Mouse (Mus musculus): Measurements from ENCODE around the gene R3hdm2. TPM values are rescaled to one million over a fixed set of nuclear protein-coding genes. Genes with fewer than 3 reads are reported as not detected.

Gene R3hdm2
- polyA plus RNA-seq, 1 experiment from 2014 or later, result 39.9 TPM

DNA sequence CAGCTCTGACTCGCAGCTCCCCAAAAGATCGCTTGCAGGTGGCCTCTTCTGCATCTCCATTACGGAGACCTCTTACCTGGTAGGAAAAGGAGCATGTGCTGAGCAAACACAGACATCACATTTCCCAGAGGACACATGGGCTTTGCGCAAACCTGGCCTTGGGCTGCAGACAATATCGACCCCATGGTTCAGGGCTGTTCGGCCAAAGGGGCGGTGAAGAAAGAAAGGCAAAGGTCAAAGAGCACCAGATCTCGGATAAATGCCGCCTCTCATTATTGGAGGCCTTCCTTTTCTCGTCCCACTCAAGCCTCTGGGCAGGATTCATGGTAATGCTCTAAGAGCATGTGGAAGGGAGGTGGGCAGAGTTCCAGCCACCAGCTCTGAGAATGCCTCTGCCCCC, 24.8 kb upstream of the R3hdm2 start:
- peaks cover 9% of the 10 kb centered on the region for H3K27me3 ChIP-seq
- 36% methylated on average over 10 of the region's 10 CpGs for WGBS
- H3K27ac ChIP-seq, result no peak overlapping the region
- H3K4me3 ChIP-seq, result no peak overlapping the region
- H3K4me1 ChIP-seq (replicated peaks), result 0 out of 2 replicates have a peak, but pooled peaks cover 9% of the 10 kb centered on the region
- H3K9ac ChIP-seq, result no peak overlapping the region
- no peaks in the 10 kb centered on the region for H3K9me3 ChIP-seq
- no peak overlapping the region for H3K4me2 ChIP-seq
- ATAC-seq (ENCODE audit: low FRiP score), result no peak
- no peaks in the 10 kb centered on the region for H3K36me3 ChIP-seq

GRCm38 (mm10) chr10:127360714-127361113, 19.4 kb upstream of the R3hdm2 start:
- WGBS, result 86% methylated on average over 3 of the region's 3 CpGs
- Histone ChIP-seq H3K9me3 (no peaks in the 10 kb centered on the region), H3K4me1 (replicated peaks) (no peaks in the 10 kb centered on the region), H3K9ac (no peak overlapping the region), H3K27ac (no peak overlapping the region), H3K4me2 (no peak overlapping the region), H3K27me3 (no peaks in the 10 kb centered on the region), H3K4me3 (no peak overlapping the region), H3K36me3 (no peaks in the 10 kb centered on the region)
- no peak for ATAC-seq (ENCODE audit: low FRiP score)

- no peak for ATAC-seq (ENCODE audit: low FRiP score)
- Histone ChIP-seq H3K4me2 (no peak overlapping the region), H3K36me3 (no peaks in the 10 kb centered on the region), H3K4me3 (no peak overlapping the region), H3K27me3 (no peaks in the 10 kb centered on the region), H3K9ac (no peak overlapping the region), H3K9me3 (no peaks in the 10 kb centered on the region), H3K27ac (no peak overlapping the region), H3K4me1 (replicated peaks) (no peaks in the 10 kb centered on the region)
- WGBS, result 76% methylated on average over 5 of the region's 5 CpGs
Measured at GRCm38 (mm10) chr10:127367116-127367515, 13.0 kb upstream of the R3hdm2 start.

DNA sequence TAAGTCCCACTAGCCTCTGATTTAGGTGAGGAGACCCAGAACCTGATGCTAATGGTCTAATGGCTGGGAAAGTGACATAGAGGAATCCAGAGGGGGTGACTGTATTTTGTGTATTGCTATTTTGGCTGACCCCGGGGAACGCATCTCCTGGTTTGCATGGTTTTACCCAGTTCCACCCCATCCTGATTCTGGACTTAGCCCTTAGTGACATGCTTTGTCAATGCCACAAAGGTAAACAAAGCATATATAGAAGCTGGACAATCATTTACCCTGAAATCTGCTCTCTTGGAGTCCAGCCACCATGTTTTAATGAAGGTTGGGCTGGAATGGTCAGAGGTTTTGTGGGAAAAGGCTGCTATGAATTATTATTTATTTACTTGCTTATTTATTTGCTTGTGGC, 11.9 kb upstream of the R3hdm2 start:
- Histone ChIP-seq H3K9me3 (no peaks in the 10 kb centered on the region), H3K27me3 (no peaks in the 10 kb centered on the region), H3K4me1 (replicated peaks) (no peaks in the 10 kb centered on the region), H3K4me3 (no peak overlapping the region), H3K36me3 (no peaks in the 10 kb centered on the region), H3K4me2 (no peak overlapping the region), H3K9ac (no peak overlapping the region), H3K27ac (no peak overlapping the region)
- 68% methylated on average over 2 of the region's 2 CpGs for WGBS
- ATAC-seq (ENCODE audit: low FRiP score), result no peak

DNA sequence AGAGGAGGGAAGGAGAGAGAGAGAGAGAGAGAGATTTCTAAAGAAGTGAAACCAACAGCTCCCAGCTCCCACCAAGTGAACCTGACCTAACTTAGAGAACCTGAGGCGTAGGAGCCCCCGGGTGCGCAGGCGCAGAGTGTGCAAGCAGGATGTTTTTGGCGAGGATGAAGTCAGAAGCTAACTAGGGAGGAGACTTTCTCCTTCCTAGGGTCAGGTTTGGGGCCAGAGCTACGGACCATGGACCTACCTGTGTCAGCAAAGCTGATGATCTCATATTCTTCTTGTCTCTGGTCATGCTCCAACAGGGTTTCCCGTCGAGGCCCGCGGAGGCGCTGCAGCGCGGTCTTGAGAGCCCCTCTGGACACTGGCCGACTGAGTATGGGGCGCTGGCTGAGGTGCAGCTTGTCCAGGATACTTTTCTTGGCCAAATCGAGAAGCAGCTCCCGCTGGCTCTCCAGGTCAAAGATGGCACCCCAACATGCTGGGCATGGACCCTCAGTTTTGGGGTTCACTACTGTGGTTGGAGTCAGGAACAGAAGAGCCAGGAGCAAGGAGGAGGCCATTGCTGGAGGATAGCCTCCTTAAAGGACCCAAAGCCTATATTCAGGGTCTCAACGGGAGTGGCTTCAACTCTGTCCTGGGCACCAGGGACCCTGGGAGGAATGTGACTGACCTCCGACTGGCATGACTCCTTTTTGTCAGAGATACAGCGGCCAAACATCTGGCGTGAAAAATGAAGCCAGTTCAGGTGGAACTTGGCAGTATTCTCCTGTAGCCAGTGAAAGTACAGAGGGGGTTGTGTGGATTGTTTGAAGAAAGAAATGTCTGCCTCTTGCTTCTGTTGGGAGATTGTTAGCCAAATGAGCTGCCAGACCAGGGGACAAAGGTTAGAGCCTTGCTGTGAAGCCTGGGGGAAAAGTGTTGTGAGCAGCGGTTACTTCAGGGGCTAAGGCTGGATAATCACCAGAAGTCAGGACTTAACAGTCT, 10.0 kb upstream of the R3hdm2 start, which contains the start of gene Inhbc:
TSS of gene Inhbc (minus strand) at position 598 of the 987 bp plus-strand sequence.
- no peaks in the 10 kb centered on the region for H3K4me1 ChIP-seq (replicated peaks)
- H3K27ac ChIP-seq, result no peak within 1 kb of the TSS
- no peak within 1 kb of the TSS for H3K4me3 ChIP-seq
- H3K9me3 ChIP-seq, result no peaks in the 10 kb centered on the region
- WGBS, result 79% methylated on average over 22 of the region's 22 CpGs
- no peak within 1 kb of the TSS for H3K9ac ChIP-seq
- no peak within 1 kb of the TSS for H3K4me2 ChIP-seq
- H3K27me3 ChIP-seq, result no peaks in the 10 kb centered on the region
- no peaks in the 10 kb centered on the region for H3K36me3 ChIP-seq
- no peak for ATAC-seq (ENCODE audit: low FRiP score)

- Histone ChIP-seq H3K4me1 (replicated peaks) (no peaks in the 10 kb centered on the region), H3K9ac (no peak overlapping the region), H3K36me3 (no peaks in the 10 kb centered on the region), H3K4me2 (no peak overlapping the region), H3K4me3 (no peak overlapping the region), H3K27ac (no peak overlapping the region), H3K27me3 (no peaks in the 10 kb centered on the region), H3K9me3 (no peaks in the 10 kb centered on the region)
- ATAC-seq (ENCODE audit: low FRiP score), result no peak
- 63% methylated on average over 2 of the region's 2 CpGs for WGBS
Measured at GRCm38 (mm10) chr10:127371023-127371422, 9.1 kb upstream of the R3hdm2 start.

DNA sequence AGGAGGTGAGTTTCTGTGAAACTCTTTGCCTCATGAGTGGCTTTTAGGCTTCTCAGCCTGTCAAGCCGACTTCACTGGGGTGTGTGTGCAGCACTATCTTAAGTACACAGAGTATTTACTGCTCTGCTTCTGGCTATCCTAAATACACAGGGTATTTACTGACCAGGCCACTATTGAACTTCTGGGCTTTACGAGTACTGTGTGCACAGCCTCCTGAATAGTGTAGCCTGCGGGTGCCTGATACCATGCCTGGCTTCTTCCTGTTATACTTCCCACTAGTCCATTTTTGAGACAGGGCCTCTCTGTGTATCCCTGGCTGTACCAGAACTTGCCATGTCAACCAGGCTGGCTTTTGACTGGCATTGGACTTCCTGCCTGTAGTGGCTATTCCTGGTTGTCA, 2.4 kb upstream of the R3hdm2 start:
- peaks cover 12% of the 10 kb centered on the region for H3K4me1 ChIP-seq (replicated peaks)
- no peaks in the 10 kb centered on the region for H3K27me3 ChIP-seq
- H3K9ac ChIP-seq, result no peak overlapping the region
- no peak for ATAC-seq (ENCODE audit: low FRiP score)
- no peak overlapping the region for H3K27ac ChIP-seq
- H3K4me3 ChIP-seq, result no peak overlapping the region
- no peaks in the 10 kb centered on the region for H3K36me3 ChIP-seq
- no peaks in the 10 kb centered on the region for H3K9me3 ChIP-seq
- WGBS, result 79% methylated on average over 3 of the region's 3 CpGs
- H3K4me2 ChIP-seq, result no peak overlapping the region

- H3K27me3 ChIP-seq, result no peaks in the 10 kb centered on the region
- H3K4me1 ChIP-seq (replicated peaks), result peaks cover 17% of the 10 kb centered on the region
- no peak for ATAC-seq (ENCODE audit: low FRiP score)
- H3K4me3 ChIP-seq, result peak overlapping the region; percentile 75
- H3K4me2 ChIP-seq, result peak overlapping the region; percentile 62
- H3K27ac ChIP-seq, result peak overlapping the region; percentile 95
- no peaks in the 10 kb centered on the region for H3K36me3 ChIP-seq
- 92% methylated on average over 8 of the region's 8 CpGs for WGBS
- peak overlapping the region; percentile 82; the same call in 1 of the 2 replicates for H3K9ac ChIP-seq
- no peaks in the 10 kb centered on the region for H3K9me3 ChIP-seq
Measured at GRCm38 (mm10) chr10:127379654-127380053, 473 bp upstream of the R3hdm2 start.

DNA sequence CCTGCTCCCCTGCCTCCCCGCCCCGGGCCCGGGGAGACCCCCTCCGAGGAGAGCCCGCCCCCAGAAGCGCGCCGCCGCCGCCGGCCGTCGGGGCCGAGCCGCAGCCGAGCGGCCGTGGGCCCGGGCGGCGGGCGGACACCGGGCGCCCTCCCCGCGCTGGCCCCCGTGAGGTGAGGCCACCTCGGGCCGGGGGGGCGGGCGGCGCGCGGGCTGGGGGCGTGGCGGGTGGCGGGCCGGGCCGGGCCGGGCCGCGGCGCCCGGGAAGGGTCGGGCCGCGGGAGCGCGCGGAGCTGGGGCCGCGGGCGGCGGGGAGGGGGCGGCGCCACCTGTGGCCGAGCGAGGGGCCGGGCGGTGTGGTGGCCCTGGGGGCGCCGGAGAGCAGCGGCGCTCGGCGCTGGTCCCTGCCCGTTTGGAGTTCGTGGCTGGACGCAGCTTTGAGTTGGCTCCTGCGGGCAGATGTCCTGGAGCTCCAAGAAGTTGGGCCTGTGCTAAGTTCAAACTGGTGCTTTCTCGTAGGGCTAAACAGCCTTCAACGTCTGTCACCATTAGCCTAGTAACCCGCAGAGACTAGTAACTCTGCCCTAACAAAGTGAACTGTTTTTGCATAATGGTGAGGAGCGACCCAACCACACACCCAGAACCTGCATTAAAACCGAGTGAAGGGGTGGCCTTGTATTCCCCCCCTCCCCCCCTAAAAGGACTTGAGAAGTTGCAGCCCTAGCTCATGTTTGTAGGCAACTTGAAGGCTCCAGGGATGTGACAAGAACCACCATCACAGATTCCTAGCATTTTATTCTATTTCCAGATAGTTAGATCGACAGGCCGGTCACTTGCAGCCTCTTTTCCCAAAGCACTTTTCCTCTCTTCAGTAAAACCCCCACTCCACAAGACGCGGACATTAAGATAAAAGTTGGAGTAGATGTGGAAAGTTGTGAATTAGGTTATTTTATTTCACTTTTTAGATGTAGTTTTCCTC, 928 bp downstream of the R3hdm2 start:
- ATAC-seq (ENCODE audit: low FRiP score), result peak; percentile 67
- Histone ChIP-seq H3K9ac (peak overlapping the region; percentile 82), H3K4me3 (peak overlapping the region; percentile 75), H3K4me2 (peak overlapping the region; percentile 71), H3K27me3 (no peaks in the 10 kb centered on the region), H3K36me3 (no peaks in the 10 kb centered on the region), H3K4me1 (replicated peaks) (peaks cover 21% of the 10 kb centered on the region), H3K9me3 (no peaks in the 10 kb centered on the region), H3K27ac (peak overlapping the region; percentile 95)
- 1% methylated on average over 71 of the region's 79 CpGs for WGBS

DNA sequence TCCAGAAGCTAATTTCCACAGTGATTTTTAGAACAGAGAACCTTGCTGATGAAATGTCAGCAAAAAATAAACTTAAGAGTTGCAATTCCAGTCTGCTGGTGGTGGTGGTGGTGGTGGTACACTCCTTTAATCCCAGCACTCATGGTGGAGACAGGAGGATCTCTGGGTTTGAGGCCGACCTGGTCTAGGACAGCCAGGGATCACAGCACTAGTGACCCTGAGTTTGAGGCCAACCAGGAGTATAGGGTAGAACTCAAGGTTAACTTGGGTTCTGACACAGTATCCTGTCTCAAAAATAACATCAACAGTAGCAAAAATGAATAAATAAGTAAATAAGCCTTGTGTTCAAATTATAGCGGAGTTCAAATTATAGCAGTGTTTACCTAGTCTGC, 1.6 kb downstream of the R3hdm2 start:
- H3K4me1 ChIP-seq (replicated peaks), result peaks cover 21% of the 10 kb centered on the region
- H3K9me3 ChIP-seq, result no peaks in the 10 kb centered on the region
- H3K9ac ChIP-seq, result peak overlapping the region; percentile 82
- no peak overlapping the region for H3K27ac ChIP-seq
- H3K4me2 ChIP-seq, result peak overlapping the region; percentile 71
- peak overlapping the region; percentile 75 for H3K4me3 ChIP-seq
- no peaks in the 10 kb centered on the region for H3K36me3 ChIP-seq
- WGBS, result 58% methylated on average over 2 of the region's 2 CpGs
- no peaks in the 10 kb centered on the region for H3K27me3 ChIP-seq
- no peak for ATAC-seq (ENCODE audit: low FRiP score)

- Histone ChIP-seq H3K27ac (no peak overlapping the region), H3K4me3 (no peak overlapping the region), H3K9me3 (no peaks in the 10 kb centered on the region), H3K9ac (no peak overlapping the region), H3K4me1 (replicated peaks) (no peaks in the 10 kb centered on the region), H3K4me2 (no peak overlapping the region), H3K36me3 (peaks cover 24% of the 10 kb centered on the region), H3K27me3 (no peaks in the 10 kb centered on the region)
- 87% methylated on average over 6 of the region's 6 CpGs for WGBS
- no peak for ATAC-seq (ENCODE audit: low FRiP score)
Measured at GRCm38 (mm10) chr10:127391774-127392173, 11.6 kb downstream of the R3hdm2 start.

DNA sequence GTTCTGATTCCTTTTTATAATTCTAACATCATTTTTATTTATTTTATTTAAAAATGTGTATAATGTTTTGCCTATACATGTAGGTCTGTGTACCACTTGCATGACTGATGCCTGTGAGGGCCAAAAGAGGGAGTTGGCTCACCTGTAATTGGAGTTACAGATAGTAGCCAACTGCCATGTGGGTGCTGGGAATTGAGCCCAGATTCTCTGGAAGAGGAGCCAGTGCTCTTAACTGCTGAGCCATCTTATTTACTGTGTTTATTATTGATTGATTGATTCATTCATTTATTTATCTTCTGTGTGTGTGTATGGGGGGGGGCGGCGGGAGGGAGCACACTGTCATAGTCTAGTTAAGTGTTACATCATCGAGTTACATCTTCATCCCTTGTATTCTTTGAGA, 24.6 kb downstream of the R3hdm2 start:
- H3K9ac ChIP-seq, result no peak overlapping the region
- ATAC-seq (ENCODE audit: low FRiP score), result no peak
- H3K36me3 ChIP-seq, result peaks cover 35% of the 10 kb centered on the region
- no peaks in the 10 kb centered on the region for H3K27me3 ChIP-seq
- no peaks in the 10 kb centered on the region for H3K4me1 ChIP-seq (replicated peaks)
- H3K27ac ChIP-seq, result no peak overlapping the region
- WGBS, result 97% methylated on average over 3 of the region's 3 CpGs
- no peaks in the 10 kb centered on the region for H3K9me3 ChIP-seq
- H3K4me2 ChIP-seq, result no peak overlapping the region
- no peak overlapping the region for H3K4me3 ChIP-seq

Measured in hindbrain, embryonic 13.5 days (tissue).